Mouse (Mus musculus) forebrain, postnatal 0 days (tissue): ENCODE measurements around the gene Lhpp. TPM values are rescaled to one million over a fixed set of nuclear protein-coding genes. Genes with fewer than 3 reads are reported as not detected.

Experiments used
- ATAC-seq: fragments of 200-750 bp; cut with Nextera tagmentation; 2 replicates; pipeline ENCODE4 v1.8.0; 2017; ENCODE audit warnings: mild to moderate bottlenecking, moderate library complexity
- DNase-seq: peaks from one replicate; pipeline ENCODE4 v3.0.0-alpha.2; 2015
- H3K27ac ChIP-seq: fragments of 300-500 bp; sonication (generic); 2 replicates; pipeline ENCODE4 v1.5.1; 2014; ENCODE audit warnings: low read depth, mild to moderate bottlenecking, antibody characterized with exemption, low read length, moderate library complexity, mixed read lengths
- H3K27me3 ChIP-seq: fragments of 300-500 bp; sonication (generic); 2 replicates; pipeline ENCODE4 v1.6.1; 2014; ENCODE audit warnings: mild to moderate bottlenecking, low read length, mixed read lengths; ENCODE audit not compliant: insufficient read depth
- H3K36me3 ChIP-seq: fragments of 300-500 bp; sonication (generic); 2 replicates; pipeline ENCODE4 v1.6.1; 2014; ENCODE audit warnings: mild to moderate bottlenecking, moderate library complexity; ENCODE audit not compliant: insufficient read depth
- H3K4me1 ChIP-seq: fragments of 300-500 bp; sonication (generic); 2 replicates; pipeline ENCODE4 v1.6.1; 2014; ENCODE audit warnings: antibody characterized with exemption; ENCODE audit not compliant: insufficient read depth
- H3K4me2 ChIP-seq: fragments of 300-500 bp; sonication (generic); 2 replicates; pipeline ENCODE4 v1.6.1; 2014; ENCODE audit warnings: low read depth, mild to moderate bottlenecking, moderate library complexity
- H3K4me3 ChIP-seq: fragments of 300-500 bp; sonication (generic); 2 replicates; pipeline ENCODE4 v1.5.1; 2014; ENCODE audit warnings: low read depth, low read length, mixed read lengths
- H3K9ac ChIP-seq: fragments of 300-500 bp; sonication (generic); 2 replicates; pipeline ENCODE4 v1.6.1; 2014; ENCODE audit warnings: mild to moderate bottlenecking
- H3K9me3 ChIP-seq: fragments of 300-500 bp; sonication (generic); 2 replicates; pipeline ENCODE4 v1.6.1; 2016; ENCODE audit warnings: low read length
- CTCF ChIP-seq: sonication (generic); IDR thresholded peaks from 2 replicates; pipeline ENCODE4 v1.5.1; 2016; ENCODE audit warnings: antibody characterized with exemption, control low read depth, low read depth
- WGBS: fragments of 180-500 bp; shearing (Covaris S2); extraction: QIAGEN DNeasy Blood & Tissue Kit; methylation state at CpG from one replicate; pipeline ENCODE4 v1.1.7; 2014; 5-methylcytosine and 5-hydroxymethylcytosine counted together
- polyA plus RNA-seq: library from polyadenylated mRNA; unstranded; fragments of >200 nt; fragmentation: Nextera tagmentation; extraction: Ambion mirVana; gene quantifications from 2 replicates; pipeline ENCODE4 v1.2.1, GENCODE M21; 2015
- total RNA-seq: library from RNA; depleted of rRNA; stranded (reverse); fragments of >200 nt; gene quantifications from 2 replicates; pipeline ENCODE4 v1.2.3, GENCODE M21; 2014; rRNA removed

Lhpp gene
- total and polyA plus RNA-seq, 2 experiments from 2014 or later, result 40.7 to 53.8 TPM

DNA sequence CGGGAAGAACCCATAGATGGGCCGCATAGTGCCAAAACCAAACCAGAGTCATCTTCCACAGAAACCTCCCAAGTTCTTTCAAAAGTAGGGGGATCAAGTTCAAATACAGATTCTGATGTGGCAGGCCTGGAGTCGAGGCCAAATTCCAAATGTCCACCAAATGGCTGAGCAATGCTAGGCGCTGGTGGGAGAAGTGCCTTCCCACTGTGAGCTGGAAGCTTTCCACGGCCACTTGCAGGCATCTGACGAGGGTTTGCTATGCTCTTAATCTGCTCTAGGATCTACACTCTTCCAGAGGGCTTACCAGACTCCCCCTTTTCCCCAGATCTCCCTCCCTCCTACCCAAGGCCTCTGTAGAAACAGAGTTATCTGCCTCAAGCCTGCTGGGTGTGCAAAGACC is 136.7 kb downstream of the Lhpp start:
- WGBS, result 77% methylated on average over 6 of the region's 6 CpGs
- TF ChIP-seq CTCF, result no peak
- Histone ChIP-seq H3K27me3 (no peaks in the 10 kb centered on the region), H3K4me1 (no peaks in the 10 kb centered on the region), H3K4me2 (no peak overlapping the region), H3K36me3 (0 out of 2 replicates have a peak, but pooled peaks cover 2% of the 10 kb centered on the region), H3K9me3 (no peaks in the 10 kb centered on the region), H3K9ac (no peak overlapping the region), H3K27ac (no peak overlapping the region), H3K4me3 (no peak overlapping the region)
- no peak for DNase-seq
- no peak for ATAC-seq

DNA sequence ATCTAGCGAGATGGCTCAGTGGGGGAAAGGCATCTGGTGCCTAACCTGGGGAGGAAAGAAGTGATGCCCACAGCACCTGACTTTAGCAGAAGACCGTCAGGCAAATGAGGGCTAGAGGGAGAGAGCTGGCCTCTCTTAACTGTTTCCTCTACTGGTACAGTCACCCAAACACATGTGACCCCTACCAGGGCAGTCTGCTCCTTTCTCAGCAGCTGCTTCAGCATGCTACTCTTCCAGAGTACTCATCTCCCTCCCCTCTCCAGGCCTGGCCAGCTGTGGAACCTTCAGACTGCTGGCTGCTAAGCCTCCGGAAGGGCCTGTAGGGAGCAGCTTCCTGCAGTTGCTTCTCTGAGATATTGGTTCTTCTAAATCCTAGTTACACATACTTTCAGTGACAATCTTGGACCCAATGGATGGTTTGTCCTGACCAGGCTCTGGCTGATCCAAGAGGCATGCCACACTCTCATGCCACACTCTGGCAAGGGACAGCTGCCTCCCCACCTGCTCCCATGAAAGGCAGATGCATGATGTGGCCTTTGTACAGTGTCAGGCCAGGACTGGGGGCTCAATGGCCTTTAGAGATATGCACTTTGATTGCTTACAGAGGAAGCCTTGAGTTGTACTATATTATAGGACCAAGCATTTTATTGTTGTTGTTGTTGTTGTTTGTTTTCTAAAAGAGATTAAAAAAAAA is 137.8 kb downstream of the Lhpp start:
- no peak overlapping the region for H3K27ac ChIP-seq
- no peak for ATAC-seq

DNA sequence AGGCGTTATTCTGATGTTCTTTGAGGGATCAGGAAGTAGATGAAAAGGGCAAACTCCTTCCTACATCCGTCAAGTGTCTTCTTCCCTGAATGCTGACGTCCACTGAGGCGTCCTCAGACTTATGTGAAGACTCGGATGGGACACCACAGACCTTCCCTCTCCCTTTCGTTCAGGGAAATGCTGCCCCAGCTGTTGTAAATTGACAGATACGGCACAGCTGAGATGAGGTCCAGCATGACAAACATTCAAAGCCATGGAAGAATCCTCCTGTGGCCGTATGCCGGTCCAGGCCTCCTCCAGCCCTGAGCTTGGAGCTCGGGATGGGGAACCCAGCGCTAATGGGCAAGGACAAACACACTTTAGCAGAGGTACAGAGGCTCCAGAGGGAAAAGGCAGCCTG is 139.1 kb downstream of the Lhpp start:
- no peaks in the 10 kb centered on the region for H3K27me3 ChIP-seq
- DNase-seq (no peak), ATAC-seq (no peak)
- H3K4me2 ChIP-seq, result no peak overlapping the region
- H3K36me3 ChIP-seq, result 0 out of 2 replicates have a peak, but pooled peaks cover 2% of the 10 kb centered on the region
- H3K9ac ChIP-seq, result no peak overlapping the region
- no peaks in the 10 kb centered on the region for H3K9me3 ChIP-seq
- 91% methylated on average over 11 of the region's 11 CpGs for WGBS
- H3K4me1 ChIP-seq, result no peaks in the 10 kb centered on the region
- no peak for TF ChIP-seq CTCF
- H3K4me3 ChIP-seq, result no peak overlapping the region
- no peak overlapping the region for H3K27ac ChIP-seq

More for the DNA sequence above, 137.8 kb downstream of the Lhpp start:
- TF ChIP-seq CTCF, result no peak
- H3K9ac ChIP-seq, result no peak overlapping the region
- WGBS, result 82% methylated on average over 3 of the region's 3 CpGs
- H3K27me3 ChIP-seq, result no peaks in the 10 kb centered on the region
- DNase-seq, result no peak
- H3K9me3 ChIP-seq, result no peaks in the 10 kb centered on the region
- H3K4me1 ChIP-seq, result no peaks in the 10 kb centered on the region
- 0 out of 2 replicates have a peak, but pooled peaks cover 2% of the 10 kb centered on the region for H3K36me3 ChIP-seq
- no peak overlapping the region for H3K4me3 ChIP-seq
- no peak overlapping the region for H3K4me2 ChIP-seq

DNA sequence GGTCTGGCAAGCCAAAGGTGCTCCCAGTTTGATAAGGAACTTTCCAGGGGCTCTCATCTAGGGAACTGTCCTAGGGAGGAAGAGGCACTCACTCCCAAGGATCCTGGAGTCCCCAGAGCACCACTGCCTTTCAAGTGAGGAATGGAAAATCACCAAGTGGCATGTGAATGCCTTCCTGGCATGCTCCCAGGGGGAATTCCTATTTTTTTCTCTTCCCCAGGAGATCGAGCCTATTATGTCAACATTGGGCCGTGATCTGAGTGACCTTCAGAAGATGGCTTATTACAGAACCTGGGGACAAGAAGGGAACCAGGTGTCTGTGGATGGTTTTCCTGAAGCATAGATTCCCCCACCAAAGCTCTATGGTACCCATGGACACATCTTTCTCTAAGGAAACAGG is 141.3 kb downstream of the Lhpp start:
- Histone ChIP-seq H3K36me3 (0 out of 2 replicates have a peak, but pooled peaks cover 2% of the 10 kb centered on the region), H3K4me2 (no peak overlapping the region), H3K27ac (no peak overlapping the region), H3K9ac (no peak overlapping the region), H3K9me3 (no peaks in the 10 kb centered on the region), H3K4me1 (no peaks in the 10 kb centered on the region), H3K27me3 (no peaks in the 10 kb centered on the region), H3K4me3 (no peak overlapping the region)
- no peak for ATAC-seq
- 62% methylated on average over 2 of the region's 2 CpGs for WGBS
- no peak for TF ChIP-seq CTCF
- DNase-seq, result no peak

DNA sequence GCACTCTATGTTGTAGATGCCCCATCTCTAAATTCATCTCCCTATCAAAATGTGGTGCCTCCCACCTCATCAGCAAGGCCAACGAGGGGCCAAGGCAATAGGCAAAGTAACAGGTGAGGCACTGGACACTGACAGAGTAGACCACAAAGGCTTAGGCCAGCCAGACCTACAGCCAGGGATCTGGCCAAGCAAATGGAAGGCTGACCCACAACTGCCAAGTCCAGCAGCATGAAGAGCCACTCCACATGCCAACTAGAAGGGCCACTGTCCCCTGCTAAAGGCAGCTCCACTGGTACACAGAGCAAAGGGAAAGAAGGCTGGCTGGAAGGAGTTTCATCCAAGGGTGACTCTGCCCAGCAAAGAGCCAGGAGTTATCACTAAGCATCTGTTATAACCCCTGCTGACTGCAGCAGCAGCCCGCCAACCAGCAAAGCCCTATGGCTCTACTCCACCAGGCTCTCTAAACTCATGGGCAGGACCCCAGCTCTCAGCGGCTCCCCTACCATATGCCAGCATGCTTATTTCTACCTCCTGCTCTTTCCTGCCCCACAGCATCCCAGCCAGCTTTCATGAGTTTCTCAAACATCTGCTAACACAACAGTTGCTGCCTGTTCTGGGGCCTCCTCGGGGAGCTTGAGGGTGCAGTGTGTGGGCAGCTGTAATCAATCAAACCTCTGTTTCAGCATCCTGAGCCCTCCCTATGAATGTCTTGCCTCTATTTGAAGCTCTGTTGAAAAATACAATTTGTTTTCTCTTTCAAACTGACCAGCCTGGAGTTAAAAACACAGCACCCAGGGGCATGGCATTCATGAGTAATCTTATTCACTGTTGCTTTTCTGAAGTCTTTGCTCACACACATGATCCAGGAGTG is 143.3 kb downstream of the Lhpp start:
- ATAC-seq (peak; percentile 63), DNase-seq (no peak)
- Histone ChIP-seq H3K9ac (no peak overlapping the region), H3K4me2 (no peak overlapping the region), H3K27me3 (no peaks in the 10 kb centered on the region), H3K4me1 (no peaks in the 10 kb centered on the region), H3K36me3 (peaks cover 4% of the 10 kb centered on the region), H3K4me3 (no peak overlapping the region), H3K9me3 (no peaks in the 10 kb centered on the region), H3K27ac (no peak overlapping the region)
- TF ChIP-seq CTCF, result no peak
- 53% methylated on average over 4 of the region's 4 CpGs for WGBS

DNA sequence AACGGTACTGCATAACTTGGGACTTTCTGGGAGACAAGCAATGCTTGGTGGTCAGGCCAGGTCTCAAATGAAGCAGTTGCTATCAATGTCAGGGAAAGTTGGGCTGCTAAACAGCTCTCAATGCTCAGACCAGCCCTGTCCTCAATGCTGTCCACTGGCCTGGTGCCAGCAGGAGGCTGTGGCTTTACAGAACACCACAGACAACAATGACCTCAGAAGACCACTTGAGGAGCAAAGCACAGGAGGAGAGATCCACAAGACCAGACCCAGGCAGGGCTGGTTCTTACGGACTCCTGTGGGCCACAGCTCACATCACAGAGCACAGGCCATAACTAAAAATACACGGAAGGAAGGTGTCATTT is 143.9 kb downstream of the Lhpp start:
- no peak overlapping the region for H3K9ac ChIP-seq
- WGBS, result 61% methylated on average over 3 of the region's 3 CpGs
- peaks cover 6% of the 10 kb centered on the region for H3K36me3 ChIP-seq
- DNase-seq (no peak), ATAC-seq (no peak)
- H3K4me3 ChIP-seq, result no peak overlapping the region
- H3K27me3 ChIP-seq, result no peaks in the 10 kb centered on the region
- no peak overlapping the region for H3K27ac ChIP-seq
- no peak overlapping the region for H3K4me2 ChIP-seq
- H3K9me3 ChIP-seq, result no peaks in the 10 kb centered on the region
- TF ChIP-seq CTCF, result no peak
- no peaks in the 10 kb centered on the region for H3K4me1 ChIP-seq

Other genes starting within 250 kb of the Lhpp start
- gene Oat, start 34.2 kb upstream of the Lhpp start, total RNA-seq, result 100 and 105 TPM in 2 replicates
- 96.4 and 105 TPM in 2 replicates for gene Oat, start 34.2 kb upstream of the Lhpp start, polyA plus RNA-seq
- gene Nkx1-2, start 11.0 kb upstream of the Lhpp start, total RNA-seq, result 0.08 TPM in 1 of 2 replicates, not detected in the other
- gene Nkx1-2, start 11.0 kb upstream of the Lhpp start, polyA plus RNA-seq, result not detected in 2 replicates
- 5.6 and 15.4 TPM in 2 replicates for gene Fam53b, start 203.2 kb downstream of the Lhpp start, total RNA-seq
- 5.6 and 5.8 TPM in 2 replicates for gene Fam53b, start 203.2 kb downstream of the Lhpp start, polyA plus RNA-seq
- gene Eef1akmt2, start 242.0 kb downstream of the Lhpp start, total RNA-seq, result 86.1 and 101 TPM in 2 replicates
- gene Eef1akmt2, start 242.0 kb downstream of the Lhpp start, polyA plus RNA-seq, result 77.3 and 85.9 TPM in 2 replicates
- gene Abraxas2, start 248.6 kb downstream of the Lhpp start, total RNA-seq, result 36.8 and 38.2 TPM in 2 replicates
- 21.1 and 32.9 TPM in 2 replicates for gene Abraxas2, start 248.6 kb downstream of the Lhpp start, polyA plus RNA-seq